ENCODE assay signal across 10 mouse cellular contexts in the genomic region with DNA sequence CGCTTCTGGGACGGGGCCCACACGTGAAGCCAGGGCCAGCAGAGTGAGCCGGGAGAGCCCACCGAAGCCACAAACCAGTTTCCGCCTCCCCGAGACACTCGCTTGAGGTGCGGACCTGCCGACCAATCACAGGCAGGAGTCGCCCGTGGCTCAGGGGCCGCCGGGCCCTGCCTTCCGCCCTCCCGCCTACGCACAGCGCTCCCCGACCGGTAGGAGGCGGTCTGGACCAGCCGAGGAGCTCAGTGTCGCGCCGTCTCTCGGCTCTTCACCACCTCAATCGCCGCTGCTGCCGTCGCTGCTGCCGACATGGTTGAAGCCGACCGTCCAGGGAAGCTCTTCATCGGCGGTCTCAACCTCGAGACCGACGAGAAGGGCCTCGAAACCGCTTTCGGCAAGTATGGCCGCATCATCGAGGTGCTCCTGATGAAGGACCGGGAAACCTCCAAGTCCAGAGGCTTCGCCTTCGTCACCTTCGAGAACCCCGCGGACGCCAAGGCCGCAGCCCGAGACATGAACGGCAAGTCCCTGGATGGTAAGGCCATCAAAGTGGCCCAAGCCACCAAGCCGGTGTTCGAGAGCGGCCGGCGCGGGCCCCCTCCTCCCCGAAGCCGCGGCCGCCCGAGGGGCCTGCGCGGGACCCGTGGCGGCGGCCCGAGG. TPM values are rescaled to one million over a fixed set of nuclear protein-coding genes. Genes with fewer than 3 reads are reported as not detected.
DNase-seq lines count a peak whose midpoint lies in the region; ATAC-seq and TF ChIP-seq lines count a peak whose summit lies in the region.
"Had no signal": no experiment of that assay in that cellular context is flagged by ENCODE, and none has a peak within 500 bp of the region (broad histone marks: within the 10 kb centered on the region; RNA-seq: fewer than 3 reads in every experiment).

Gene Rbmxl2, plus strand, starts transcription at position 242 of the 657 bp plus-strand sequence.

- no peaks in the 10 kb centered on the region for H3K27me3 ChIP-seq in E14TG2a.4 (ENCODE audit: insufficient read depth, low read length)
- peaks cover 38% of the 10 kb centered on the region for H3K27me3 ChIP-seq in hindbrain, embryonic 10.5 days (ENCODE audit: insufficient read depth, poor library complexity, severe bottlenecking)
- peaks cover 24% of the 10 kb centered on the region for H3K27me3 ChIP-seq in midbrain, embryonic 11.5 days (ENCODE audit: control insufficient read depth, insufficient read depth, low read length)

- no peak within 1 kb of the TSS for H3K9ac ChIP-seq in midbrain, embryonic 11.5 days (ENCODE audit: low read length)

- peaks cover 23% of the 10 kb centered on the region for H3K9me3 ChIP-seq in E14TG2a.4 (ENCODE audit: low read length)
- peaks cover 16% of the 10 kb centered on the region for H3K9me3 ChIP-seq in hindbrain, embryonic 10.5 days
- peaks cover 12% of the 10 kb centered on the region for H3K9me3 ChIP-seq in midbrain, embryonic 11.5 days (ENCODE audit: control insufficient read depth, low read length)

- ATAC-seq in midbrain, embryonic 11.5 days (ENCODE audit: low FRiP score): peak; percentile 35; the same call in 1 of the 2 replicates
- no peak; the same call in 1 of the 2 replicates for ATAC-seq in granulocyte monocyte progenitor cell, adult 5-6 weeks (replicated peaks; ENCODE audit: poor library complexity, severe bottlenecking)

- WGBS in hindbrain, embryonic 10.5 days: 37% methylated on average over 70 of the region's 70 CpGs
- 41% methylated on average over 61 of the region's 70 CpGs for WGBS in midbrain, embryonic 11.5 days

- no peak for TF ChIP-seq CTCF in E14TG2a.4 (conservative IDR thresholded peaks at IDR 0.05; ENCODE audit: low read length)
- TF ChIP-seq CTCF in layer of hippocampus, adult 2 months (conservative IDR thresholded peaks at IDR 0.05): no peak

- peaks cover 37% of the 10 kb centered on the region for H3K4me1 ChIP-seq in E14TG2a.4 (replicated peaks; ENCODE audit: low read depth, low read length)
- H3K4me1 ChIP-seq in hindbrain, embryonic 10.5 days (replicated peaks): peaks cover 6% of the 10 kb centered on the region; the same call in 1 of the 2 replicates
- no peaks in the 10 kb centered on the region for H3K4me1 ChIP-seq in midbrain, embryonic 11.5 days (ENCODE audit: control insufficient read depth, insufficient read depth, low read length)

- peak within 1 kb of the TSS; percentile 90 for H3K4me3 ChIP-seq in E14TG2a.4 (replicated peaks; ENCODE audit: low read length)
- H3K4me3 ChIP-seq in hindbrain, embryonic 10.5 days: peak within 1 kb of the TSS; percentile 37
- H3K4me3 ChIP-seq in midbrain, embryonic 11.5 days (ENCODE audit: low read depth, low read length): peak within 1 kb of the TSS; percentile 17; the same call in 1 of the 2 replicates
- no peak within 1 kb of the TSS for H3K4me3 ChIP-seq in layer of hippocampus, adult 2 months

- peaks cover 33% of the 10 kb centered on the region for H3K36me3 ChIP-seq in E14TG2a.4 (ENCODE audit: insufficient read depth, low read length)
- H3K36me3 ChIP-seq in hindbrain, embryonic 10.5 days: no peaks in the 10 kb centered on the region
- H3K36me3 ChIP-seq in midbrain, embryonic 11.5 days (ENCODE audit: control insufficient read depth, insufficient read depth, low read length): no peaks in the 10 kb centered on the region

- no peak within 1 kb of the TSS for H3K27ac ChIP-seq in hindbrain, embryonic 10.5 days
- no peak within 1 kb of the TSS for H3K27ac ChIP-seq in midbrain, embryonic 11.5 days (ENCODE audit: low read depth, low read length)
- no peak within 1 kb of the TSS for H3K27ac ChIP-seq in layer of hippocampus, adult 2 months

- peak; percentile 95 for DNase-seq in ES-CJ7 (ENCODE audit: low read depth, low spot score)
- DNase-seq in hindbrain, embryonic 10.5 days (ENCODE audit: low spot score): peak; percentile 15
- DNase-seq in midbrain, embryonic 11.5 days (ENCODE audit: low spot score, missing footprints): peak; percentile 85
- DNase-seq in layer of hippocampus, adult 2 months (ENCODE audit: low spot score in 2 of 2): no peak
- no peak for DNase-seq in cerebellum, adult 9-10 months

- H3K4me2 ChIP-seq in midbrain, embryonic 11.5 days: 0 out of 2 replicates have a peak within 1 kb of the TSS, but pooled peaks have one; percentile 19

RNA-seq across cellular contexts. Expression of gene Rbmxl2, which starts in this region (rescaled TPM):
- polyA plus RNA-seq in hindbrain, embryonic 10.5 days (2016; fragmentation: Nextera tagmentation; extraction: Ambion mirVana): not detected in 2 replicates
- 0.15 TPM in 1 of 2 replicates, not detected in the other for polyA plus RNA-seq in midbrain, embryonic 11.5 days (2014; fragmentation: Nextera tagmentation; extraction: Ambion mirVana)
- total RNA-seq in layer of hippocampus, adult 2 months (2021): not detected
- not detected in 2 replicates for total RNA-seq in granulocyte monocyte progenitor cell, adult 5-6 weeks (2014; fragmentation: Nextera tagmentation)
- total RNA-seq in granulocyte monocyte progenitor cell, adult 5-6 weeks (2017): not detected in 2 replicates
- total RNA-seq: gastrocnemius, adult 8-10 months; megakaryocyte progenitor cell, adult 5-6 weeks had no signal
- polyA plus RNA-seq: thymus, postnatal 0 days had no signal

Comparison
In these comparisons a context has a peak if more than half of its experiments do, and no peak if none do; other contexts are left out.
1. Peak in DNase-seq and H3K4me3 ChIP-seq in hindbrain, embryonic 10.5 days; RNA of the gene not detected or under 1 TPM.
2. Peak in DNase-seq, ATAC-seq, H3K4me3 ChIP-seq and H3K4me2 ChIP-seq in midbrain, embryonic 11.5 days; RNA of the gene not detected or under 1 TPM.